Mouse (Mus musculus): ENCODE results near the gene Lhfpl3.

DNA sequence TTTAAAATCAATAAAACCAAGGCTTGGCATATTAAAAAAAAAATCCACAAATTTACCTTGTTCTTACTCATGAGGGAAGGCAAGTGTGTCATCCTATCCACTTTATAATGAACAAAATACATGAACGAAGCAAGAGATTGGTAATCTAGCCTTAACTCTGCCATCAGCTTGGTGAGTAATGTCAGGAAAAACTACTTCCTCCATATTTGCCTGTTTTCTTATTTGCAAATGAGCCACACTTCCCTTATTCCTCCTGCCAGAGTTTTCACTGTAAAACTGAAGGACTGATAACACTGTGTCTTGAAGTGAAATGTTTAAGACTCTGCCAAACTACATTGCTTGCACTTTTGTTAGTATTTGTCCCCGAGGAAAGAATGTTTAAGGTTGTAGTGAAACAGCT, 152.7 kb downstream of the Lhfpl3 start:
- TF ChIP-seq POLR2A (IDR thresholded peaks at IDR 0.05; ENCODE audit: insufficient read depth, low read depth, low read length) = no peak
- no peak for TF ChIP-seq EP300 (IDR thresholded peaks at IDR 0.05; ENCODE audit: insufficient read depth, low read depth, low read length)
- TF ChIP-seq CTCF (IDR thresholded peaks at IDR 0.05) = no peak

All from heart, adult 2 months (tissue).